Comparison of ENCODE assay signal across 8 mouse cellular contexts in the genomic region with DNA sequence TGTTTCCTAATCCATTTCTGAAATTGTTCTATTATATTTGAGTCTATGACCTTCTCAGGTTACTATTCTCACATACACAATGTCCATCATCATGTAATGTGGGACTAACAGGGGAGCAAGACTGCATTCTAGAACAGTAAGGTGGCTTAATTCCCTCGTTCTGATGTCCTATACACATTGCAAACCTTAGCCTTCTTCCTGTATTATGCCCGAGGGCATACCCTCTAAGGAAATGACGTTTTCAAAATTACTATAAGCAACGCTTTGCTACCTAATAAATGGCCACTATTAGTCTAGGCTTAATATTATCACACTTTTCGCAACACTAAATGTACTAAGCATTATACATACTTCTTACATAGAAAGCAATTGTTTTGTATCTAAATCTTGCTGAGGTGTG. TPM values are rescaled to one million over a fixed set of nuclear protein-coding genes. Genes with fewer than 3 reads are reported as not detected.
DNase-seq lines count a peak whose midpoint lies in the region; ATAC-seq and TF ChIP-seq lines count a peak whose summit lies in the region.

No protein-coding gene starts in this region.

- H3K4me1 ChIP-seq in kidney, postnatal 0 days (replicated peaks; ENCODE audit: insufficient read depth, low read length), result peaks cover 10% of the 10 kb centered on the region
- peaks cover 9% of the 10 kb centered on the region for H3K4me1 ChIP-seq in embryonic facial prominence, embryonic 13.5 days
- H3K4me1 ChIP-seq in intestine, postnatal 0 days (replicated peaks; ENCODE audit: control insufficient read depth, insufficient read depth, low read length), result no peaks in the 10 kb centered on the region
- peaks cover 8% of the 10 kb centered on the region; the same call in 1 of the 2 replicates for H3K4me1 ChIP-seq in neural tube, embryonic 12.5 days

- ATAC-seq in kidney, postnatal 0 days (replicated peaks; ENCODE audit: low FRiP score, low read depth), result no peak
- no peak for ATAC-seq in embryonic facial prominence, embryonic 13.5 days (ENCODE audit: insufficient number of reproducible peaks, insufficient read depth, low FRiP score, low TSS enrichment, low read depth)
- no peak for ATAC-seq in intestine, postnatal 0 days
- ATAC-seq in neural tube, embryonic 12.5 days (ENCODE audit: low FRiP score, low read depth), result peak; percentile 19

- H3K36me3 ChIP-seq in kidney, postnatal 0 days (ENCODE audit: insufficient read depth, low read length), result peaks cover 17% of the 10 kb centered on the region; the same call in 1 of the 2 replicates
- peaks cover 31% of the 10 kb centered on the region for H3K36me3 ChIP-seq in embryonic facial prominence, embryonic 13.5 days
- H3K36me3 ChIP-seq in intestine, postnatal 0 days (ENCODE audit: control insufficient read depth, insufficient read depth), result peaks cover 20% of the 10 kb centered on the region
- H3K36me3 ChIP-seq in neural tube, embryonic 12.5 days, result peaks cover 20% of the 10 kb centered on the region

- H3K27me3 ChIP-seq in kidney, postnatal 0 days (ENCODE audit: insufficient read depth, low read length), result no peaks in the 10 kb centered on the region
- no peaks in the 10 kb centered on the region for H3K27me3 ChIP-seq in embryonic facial prominence, embryonic 13.5 days
- no peaks in the 10 kb centered on the region for H3K27me3 ChIP-seq in intestine, postnatal 0 days (replicated peaks; ENCODE audit: control insufficient read depth, insufficient read depth, low read length)
- H3K27me3 ChIP-seq in neural tube, embryonic 12.5 days (replicated peaks), result no peaks in the 10 kb centered on the region

- peak; percentile 27 for DNase-seq in kidney, postnatal 0 days (ENCODE audit: low spot score)
- no peak for DNase-seq in kidney, postnatal 36 days
- no peak for DNase-seq in frontal cortex, postnatal 10 days (ENCODE audit: low spot score in 2 of 2)
- DNase-seq in kidney, adult 8-10 months, result no peak
- no peak for DNase-seq in thymus, adult 18-20 months

- no peaks in the 10 kb centered on the region for H3K9me3 ChIP-seq in kidney, postnatal 0 days (replicated peaks; ENCODE audit: low read length)
- H3K9me3 ChIP-seq in embryonic facial prominence, embryonic 13.5 days, result no peaks in the 10 kb centered on the region
- no peaks in the 10 kb centered on the region for H3K9me3 ChIP-seq in intestine, postnatal 0 days (ENCODE audit: control insufficient read depth)
- no peaks in the 10 kb centered on the region for H3K9me3 ChIP-seq in neural tube, embryonic 12.5 days

- peak overlapping the region; percentile 76 for H3K4me3 ChIP-seq in kidney, postnatal 0 days (replicated peaks; ENCODE audit: low read depth, low read length)
- H3K4me3 ChIP-seq in embryonic facial prominence, embryonic 13.5 days, result peak overlapping the region; percentile 63
- peak overlapping the region; percentile 86 for H3K4me3 ChIP-seq in intestine, postnatal 0 days (ENCODE audit: low read depth, low read length)
- peak overlapping the region; percentile 73 for H3K4me3 ChIP-seq in neural tube, embryonic 12.5 days

- peak overlapping the region; percentile 72 for H3K9ac ChIP-seq in kidney, postnatal 0 days (ENCODE audit: low read depth, low read length)
- peak overlapping the region; percentile 75 for H3K9ac ChIP-seq in embryonic facial prominence, embryonic 13.5 days
- no peak overlapping the region for H3K9ac ChIP-seq in intestine, postnatal 0 days (ENCODE audit: low read depth, low read length)
- H3K9ac ChIP-seq in neural tube, embryonic 12.5 days, result peak overlapping the region; percentile 51

- H3K27ac ChIP-seq in kidney, postnatal 0 days, result peak overlapping the region; percentile 92
- peak overlapping the region; percentile 91 for H3K27ac ChIP-seq in embryonic facial prominence, embryonic 13.5 days
- H3K27ac ChIP-seq in intestine, postnatal 0 days (ENCODE audit: low read depth, low read length), result peak overlapping the region; percentile 88
- H3K27ac ChIP-seq in neural tube, embryonic 12.5 days, result no peak overlapping the region

- H3K4me2 ChIP-seq in kidney, postnatal 0 days (ENCODE audit: low read length), result peak overlapping the region; percentile 68
- peak overlapping the region; percentile 71 for H3K4me2 ChIP-seq in embryonic facial prominence, embryonic 13.5 days
- peak overlapping the region; percentile 72 for H3K4me2 ChIP-seq in intestine, postnatal 0 days (replicated peaks; ENCODE audit: low read depth)
- peak overlapping the region; percentile 77 for H3K4me2 ChIP-seq in neural tube, embryonic 12.5 days (replicated peaks)

- 22% methylated on average over 5 of the region's 5 CpGs for WGBS in kidney, postnatal 0 days
- WGBS in embryonic facial prominence, embryonic 13.5 days, result 20% methylated on average over 5 of the region's 5 CpGs
- 21% methylated on average over 5 of the region's 5 CpGs for WGBS in intestine, postnatal 0 days
- 29% methylated on average over 5 of the region's 5 CpGs for WGBS in neural tube, embryonic 12.5 days

- no peak for TF ChIP-seq CTCF in kidney, postnatal 0 days (IDR thresholded peaks at IDR 0.05; ENCODE audit: low read depth)
- TF ChIP-seq CTCF in intestine, postnatal 0 days (IDR thresholded peaks at IDR 0.05; ENCODE audit: low read depth), result no peak

RNA-seq across cellular contexts. Expression of gene Rabif, which starts 0.5 kb away (rescaled TPM):
- 33.8 and 38.7 TPM in 2 replicates for polyA plus RNA-seq in kidney, postnatal 0 days (2015; fragmentation: Nextera tagmentation; extraction: Ambion mirVana)
- 41.1 and 41.6 TPM in 2 replicates for polyA plus RNA-seq in embryonic facial prominence, embryonic 13.5 days (2015; fragmentation: Nextera tagmentation; extraction: Ambion mirVana)
- polyA plus RNA-seq in intestine, postnatal 0 days (2015; fragmentation: Nextera tagmentation; extraction: Ambion mirVana), result 25.9 and 26.2 TPM in 2 replicates
- 47.2 and 50.8 TPM in 2 replicates for polyA plus RNA-seq in neural tube, embryonic 12.5 days (2016; fragmentation: Nextera tagmentation; extraction: Ambion mirVana)

RNA-seq across cellular contexts. Expression of gene Klhl12, which starts 38.6 kb away (rescaled TPM):
- 17.8 and 21.2 TPM in 2 replicates for polyA plus RNA-seq in kidney, postnatal 0 days (2015; fragmentation: Nextera tagmentation; extraction: Ambion mirVana)
- 31.7 and 33.1 TPM in 2 replicates for polyA plus RNA-seq in embryonic facial prominence, embryonic 13.5 days (2015; fragmentation: Nextera tagmentation; extraction: Ambion mirVana)
- polyA plus RNA-seq in intestine, postnatal 0 days (2015; fragmentation: Nextera tagmentation; extraction: Ambion mirVana), result 7.2 and 8.1 TPM in 2 replicates
- 31.8 and 33.2 TPM in 2 replicates for polyA plus RNA-seq in neural tube, embryonic 12.5 days (2016; fragmentation: Nextera tagmentation; extraction: Ambion mirVana)

RNA-seq across cellular contexts. Expression of gene Mgat4e, which starts 55.5 kb away (rescaled TPM):
- not detected in 2 replicates for polyA plus RNA-seq in kidney, postnatal 0 days (2015; fragmentation: Nextera tagmentation; extraction: Ambion mirVana)
- polyA plus RNA-seq in embryonic facial prominence, embryonic 13.5 days (2015; fragmentation: Nextera tagmentation; extraction: Ambion mirVana), result not detected in 2 replicates
- not detected in 2 replicates for polyA plus RNA-seq in intestine, postnatal 0 days (2015; fragmentation: Nextera tagmentation; extraction: Ambion mirVana)
- not detected in 2 replicates for polyA plus RNA-seq in neural tube, embryonic 12.5 days (2016; fragmentation: Nextera tagmentation; extraction: Ambion mirVana)
